Mouse (Mus musculus) C2C12 (cell line): ENCODE results near the gene Pde4dip.

Source experiments
- CEBPB ChIP-seq: IDR thresholded peaks from one replicate; pipeline ENCODE4 v1.6.1; 2011; ENCODE audit warnings: low read depth, mild to moderate bottlenecking, control low read depth, moderate library complexity
- CTCF ChIP-seq: IDR thresholded peaks from one replicate; pipeline ENCODE4 v1.5.1; 2011; ENCODE audit not compliant: control insufficient read depth, insufficient read depth, insufficient read length
- FOSL1 ChIP-seq: IDR thresholded peaks from one replicate; pipeline ENCODE4 v1.8.0; 2011; ENCODE audit warnings: mild to moderate bottlenecking, low read length; ENCODE audit not compliant: poor library complexity, insufficient read depth, severe bottlenecking
- MAX ChIP-seq: IDR thresholded peaks from one replicate; pipeline ENCODE4 v1.6.1; 2011; ENCODE audit warnings: mild to moderate bottlenecking, control low read depth

GRCm38 (mm10) chr3:97678416-97678815, 210.1 kb downstream of the Pde4dip start:
- TF ChIP-seq CTCF (no peak), MAX (no peak), FOSL1 (no peak), CEBPB (no peak)
